Mouse (Mus musculus) stomach, postnatal 0 days (tissue): ENCODE results near the gene Tril.

Experiments used
- CTCF ChIP-seq: IDR thresholded peaks from 2 replicates; pipeline ENCODE4 v1.5.1; 2016; ENCODE audit warnings: antibody characterized with exemption, low read depth, mild to moderate bottlenecking, moderate library complexity
- EP300 ChIP-seq: optimal IDR thresholded peaks from 2 replicates; pipeline ENCODE3; 2016; ENCODE audit warnings: antibody characterized with exemption

DNA sequence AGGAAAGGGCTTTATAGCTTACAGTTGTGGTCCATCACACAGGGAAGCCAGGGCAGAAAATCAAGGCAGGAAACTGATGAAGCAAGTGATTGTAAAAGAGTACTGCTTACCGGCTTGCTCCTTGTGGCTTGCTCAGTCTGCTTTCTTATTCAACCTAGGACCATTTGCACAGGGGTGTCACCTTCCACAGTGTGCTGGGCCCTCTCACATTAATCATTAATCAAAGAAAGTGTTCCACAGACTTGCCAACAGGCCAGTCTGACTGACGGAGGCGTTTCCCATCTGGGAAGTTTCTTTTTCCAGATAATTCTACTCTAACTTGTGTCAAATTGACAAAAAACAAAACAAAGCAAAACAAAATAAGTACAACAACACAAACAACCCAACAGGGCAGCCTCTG lies 32.9 kb upstream of the Tril start:
- TF ChIP-seq CTCF (no peak), EP300 (no peak)
